Mouse (Mus musculus) cortical plate, adult 2 months (tissue): ENCODE data around the gene Cacnb2.

ENCODE experiments used
- CTCF ChIP-seq: fragments of 200-500 bp; IDR thresholded peaks from 2 replicates; pipeline ENCODE4 v1.5.1; 2011; ENCODE audit warnings: mild to moderate bottlenecking, control low read depth, low read length; ENCODE audit not compliant: insufficient read depth; ENCODE audit errors: extremely low read depth
- POLR2A ChIP-seq: fragments of 200-500 bp; IDR thresholded peaks from 2 replicates; pipeline ENCODE4 v1.6.1; 2011; ENCODE audit warnings: mild to moderate bottlenecking, low read length, control low read depth; ENCODE audit not compliant: insufficient read depth; ENCODE audit errors: extremely low read depth

- TF ChIP-seq POLR2A (no peak), CTCF (no peak)
These were observed 4.9 kb upstream of the Cacnb2 start for GRCm38 (mm10) chr2:14597909-14598563.
